Mouse (Mus musculus): ENCODE measurements around the gene Rab40c.
A peak's percentile ranks its signal among the peaks of the same experiment; 100 is the strongest.

DNA sequence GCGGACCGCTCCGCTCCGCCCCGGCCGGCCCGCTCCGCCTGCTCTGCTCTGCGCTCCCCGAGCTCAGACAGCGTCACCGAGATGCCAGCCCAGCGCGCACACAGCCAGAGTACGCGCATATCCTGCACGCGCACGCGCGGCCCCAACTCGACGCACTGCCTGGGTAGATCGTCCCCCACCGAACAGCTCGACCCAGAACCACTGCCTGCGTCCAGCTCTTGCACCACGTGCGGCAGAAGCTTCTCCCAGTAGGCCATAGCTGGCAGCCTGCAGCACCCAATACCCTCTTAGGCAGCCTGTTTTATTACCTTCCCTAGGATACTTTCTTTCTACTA, 82.5 kb downstream of the Rab40c start, which contains the start of gene Rhbdl1:
- TF ChIP-seq CTCF (IDR thresholded peaks at IDR 0.05) (no peak), EP300 (IDR thresholded peaks at IDR 0.05; ENCODE audit: insufficient read depth, low read depth, low read length) (peak; percentile 51; the same call in 1 of the 2 replicates), POLR2A (IDR thresholded peaks at IDR 0.05; ENCODE audit: insufficient read depth, low read depth, low read length) (peak; percentile 71)
